Mouse (Mus musculus): ENCODE measurements around the gene Mgat5.

DNA sequence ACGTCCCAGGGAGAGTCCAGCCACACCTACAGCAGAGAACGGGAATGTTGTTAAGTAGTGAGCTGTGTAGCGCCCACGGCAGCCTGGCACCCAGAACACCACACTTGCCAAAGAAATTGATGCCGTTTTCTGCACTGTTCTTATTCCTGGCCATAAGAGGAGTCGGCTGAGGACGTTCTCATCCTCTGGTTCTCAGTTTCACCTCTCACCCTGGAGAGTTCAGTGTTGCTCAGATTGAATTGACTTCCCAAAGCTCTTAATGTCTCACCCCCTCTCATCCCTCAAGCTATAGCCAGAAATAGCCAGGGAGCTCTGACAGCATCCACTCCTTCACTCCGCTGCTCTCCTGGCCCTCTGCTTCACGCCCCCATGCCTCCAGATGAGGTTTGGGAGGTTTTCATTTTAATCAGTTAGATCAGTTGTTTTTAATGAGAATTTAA is 234.7 kb downstream of the Mgat5 start:
- TF ChIP-seq CTCF (IDR thresholded peaks at IDR 0.05; ENCODE audit: low read depth, low read length) (no peak), GATA1 (IDR thresholded peaks at IDR 0.05; ENCODE audit: borderline replicate concordance, low read length) (no peak), TAL1 (conservative IDR thresholded peaks at IDR 0.05; ENCODE audit: low read depth, low read length) (no peak), GATA2 (IDR thresholded peaks at IDR 0.05; ENCODE audit: borderline replicate concordance, low read depth, low read length) (no peak), POLR2AphosphoS5 (IDR thresholded peaks at IDR 0.05; ENCODE audit: insufficient replicate concordance, low read depth, low read length) (no peak)

All from G1E (cell line).